8 mouse cellular contexts compared by ENCODE assay signal in the genomic region with DNA sequence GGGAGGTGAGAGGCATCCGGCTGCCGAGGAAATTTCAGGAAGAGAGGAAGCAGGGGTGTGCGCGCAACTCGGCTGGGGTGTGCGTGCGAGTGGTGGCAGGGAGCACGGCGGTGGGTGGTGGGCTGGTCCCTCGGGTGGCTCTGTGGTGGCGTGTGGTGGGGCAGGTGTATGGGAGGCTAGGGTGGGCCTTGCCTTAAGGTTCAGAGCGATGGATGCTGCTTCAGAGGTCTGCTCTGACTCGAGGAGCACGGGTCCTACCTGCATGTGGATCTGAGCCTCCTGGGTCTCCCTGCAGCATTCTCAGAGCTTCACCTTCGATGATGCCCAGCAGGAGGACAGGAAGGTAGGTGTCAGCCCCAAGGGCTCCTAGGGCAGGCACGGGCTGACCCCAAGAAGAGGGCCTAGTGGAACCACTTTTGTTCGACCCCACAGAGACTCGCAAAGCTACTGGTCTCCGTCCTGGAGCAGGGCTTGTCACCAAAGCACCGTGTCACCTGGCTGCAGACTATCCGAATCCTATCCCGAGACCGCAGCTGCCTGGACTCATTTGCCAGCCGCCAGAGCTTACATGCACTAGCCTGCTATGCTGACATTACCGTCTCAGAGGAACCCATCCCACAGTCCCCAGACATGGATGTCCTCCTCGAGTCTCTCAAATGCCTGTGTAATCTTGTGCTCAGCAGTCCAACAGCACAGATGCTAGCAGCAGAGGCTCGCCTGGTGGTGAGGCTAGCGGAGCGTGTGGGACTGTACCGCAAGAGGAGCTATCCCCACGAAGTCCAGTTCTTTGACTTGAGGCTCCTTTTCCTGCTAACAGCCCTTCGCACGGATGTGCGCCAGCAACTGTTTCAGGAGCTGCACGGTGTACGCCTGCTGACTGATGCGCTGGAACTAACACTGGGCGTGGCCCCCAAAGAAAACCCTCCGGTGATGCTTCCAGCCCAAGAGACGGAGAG. TPM values are rescaled to one million over a fixed set of nuclear protein-coding genes. Genes with fewer than 3 reads are reported as not detected.
DNase-seq lines count a peak whose midpoint lies in the region; ATAC-seq and TF ChIP-seq lines count a peak whose summit lies in the region.

Gene Bet1l, minus strand, starts transcription at position 28 of the 956 bp plus-strand sequence.

- H3K27me3 ChIP-seq in C2C12 (ENCODE audit: control insufficient read depth, insufficient read depth, insufficient read length): no peaks in the 10 kb centered on the region
- H3K27me3 ChIP-seq in midbrain, embryonic 11.5 days (ENCODE audit: control insufficient read depth, insufficient read depth, low read length): no peaks in the 10 kb centered on the region

- peak within 1 kb of the TSS; percentile 96 for H3K4me3 ChIP-seq in gastrocnemius, adult 2 months
- peak within 1 kb of the TSS; percentile 71 for H3K4me3 ChIP-seq in C2C12 (ENCODE audit: insufficient read depth, poor library complexity, severe bottlenecking)
- peak within 1 kb of the TSS; percentile 75 for H3K4me3 ChIP-seq in midbrain, embryonic 11.5 days (ENCODE audit: low read depth, low read length)

- peaks cover 17% of the 10 kb centered on the region for H3K4me1 ChIP-seq in midbrain, embryonic 11.5 days (ENCODE audit: control insufficient read depth, insufficient read depth, low read length)

- no peaks in the 10 kb centered on the region for H3K9me3 ChIP-seq in midbrain, embryonic 11.5 days (ENCODE audit: control insufficient read depth, low read length)

- peaks cover 39% of the 10 kb centered on the region for H3K79me3 ChIP-seq in C2C12 (ENCODE audit: low read depth)

- peak within 1 kb of the TSS; percentile 99 for H3K4me2 ChIP-seq in midbrain, embryonic 11.5 days

- intact Hi-C loops in gastrocnemius, adult 2 months (cut with DNase I): loop anchor here (2.0 kb wide), 2 partner anchors 23 to 45 kb away; partner anchors contain the start of gene Psmd13

- no peak for ATAC-seq in granulocyte monocyte progenitor cell, adult 5-6 weeks (replicated peaks; ENCODE audit: poor library complexity, severe bottlenecking)
- peak; percentile 51 for ATAC-seq in midbrain, embryonic 11.5 days (ENCODE audit: low FRiP score)

- H3K36me3 ChIP-seq in C2C12 (ENCODE audit: control insufficient read depth, insufficient read depth): peaks cover 47% of the 10 kb centered on the region
- H3K36me3 ChIP-seq in midbrain, embryonic 11.5 days (ENCODE audit: control insufficient read depth, insufficient read depth, low read length): peaks cover 4% of the 10 kb centered on the region

- TF ChIP-seq CTCF in gastrocnemius, adult 2 months (IDR thresholded peaks at IDR 0.05): no peak
- no peak for TF ChIP-seq CTCF in C2C12 (IDR thresholded peaks at IDR 0.05; ENCODE audit: control insufficient read depth, insufficient read depth, insufficient read length)
- TF ChIP-seq CTCF in brain, embryonic 14.5 days (IDR thresholded peaks at IDR 0.05; ENCODE audit: borderline replicate concordance, extremely low read depth, insufficient read depth, insufficient read length): no peak

- peaks cover 65% of the 10 kb centered on the region for H3K79me2 ChIP-seq in C2C12 (ENCODE audit: control insufficient read depth, insufficient read depth)

- TF ChIP-seq POLR2A in brain, embryonic 14.5 days (IDR thresholded peaks at IDR 0.05; ENCODE audit: borderline replicate concordance, extremely low read depth, insufficient read depth, insufficient read length, poor library complexity, severe bottlenecking): no peak

- peak within 1 kb of the TSS; percentile 98 for H3ac ChIP-seq in C2C12 (ENCODE audit: control insufficient read depth, insufficient read length, low read depth)

- DNase-seq in gastrocnemius, adult 2 months: no peak
- no peak for DNase-seq in gastrocnemius, adult 8-10 months (ENCODE audit: low spot score in 2 of 2)
- peak; percentile 35 for DNase-seq in brain, embryonic 14.5 days (ENCODE audit: low read depth)
- peak in 1 of 2 experiments; percentile 19 for DNase-seq in layer of hippocampus, postnatal 14 days (ENCODE audit: low spot score in 2 of 2)
- DNase-seq in midbrain, embryonic 11.5 days (ENCODE audit: low spot score, missing footprints): peak; percentile 85
- DNase-seq in natural killer cell, adult 2 months (ENCODE audit: low spot score in 2 of 2): no peak

- WGBS in midbrain, embryonic 11.5 days: 42% methylated on average over 40 of the region's 40 CpGs

- H3K9ac ChIP-seq in midbrain, embryonic 11.5 days (ENCODE audit: low read length): peak within 1 kb of the TSS; percentile 92

- H3K27ac ChIP-seq in gastrocnemius, adult 2 months: peak within 1 kb of the TSS; percentile 99
- peak within 1 kb of the TSS; percentile 84 for H3K27ac ChIP-seq in midbrain, embryonic 11.5 days (ENCODE audit: low read depth, low read length)

TF ChIP-seq in C2C12, 6 proteins besides CTCF, POLR2A, EP300 and RAD21:
- TF ChIP-seq USF1 (IDR thresholded peaks at IDR 0.05; ENCODE audit: low read depth): no peak
TF ChIP-seq in C2C12: peak in this region for 0.

RNA-seq across cellular contexts. Expression of gene Bet1l, which starts in this region (rescaled TPM):
- total RNA-seq in gastrocnemius, adult 2 months (2021): 1 to 10 TPM; 6.0 to 6.9 TPM
- total RNA-seq in gastrocnemius, adult 8-10 months (2022): 1 to 10 TPM; 6.5 to 7.7 (median 6.8) TPM
- 19.9 TPM for polyA plus RNA-seq in C2C12 (2012; fragmentation: generic; extraction: Trizol)
- 26.9 and 32.1 TPM in 2 replicates for polyA plus RNA-seq in brain, embryonic 14.5 days (2012; rRNA removed)
- total RNA-seq in granulocyte monocyte progenitor cell, adult 5-6 weeks (2014; fragmentation: Nextera tagmentation): 15.2 and 21.9 TPM in 2 replicates
- 20.9 and 21.9 TPM in 2 replicates for total RNA-seq in granulocyte monocyte progenitor cell, adult 5-6 weeks (2017)
- 10 to 100 TPM; 28.4 to 29.5 TPM for total RNA-seq in layer of hippocampus, postnatal 14 days (2021)
- polyA plus RNA-seq in midbrain, embryonic 11.5 days (2014; fragmentation: Nextera tagmentation; extraction: Ambion mirVana): 23.9 and 25.3 TPM in 2 replicates

Comparison
In these comparisons a context has a peak if more than half of its experiments do, and no peak if none do; other contexts are left out.
1. DNase-seq: peak in brain, embryonic 14.5 days (single experiment) and midbrain, embryonic 11.5 days (single experiment); none in gastrocnemius, adult 2 months (single experiment), gastrocnemius, adult 8-10 months (0 of 2) and natural killer cell, adult 2 months (0 of 2).
2. Peak in every context shown above with its lines, with median percentiles within 50 percentile points of each other: H3K4me3 ChIP-seq.